Mouse (Mus musculus) cerebellum, postnatal 14 days (tissue): ENCODE data around the gene Trim44.

ENCODE experiments used
- DNase-seq, 2 experiments: peaks; one replicate each; pipeline ENCODE4 v3.0.0; 2021; ENCODE audit warnings: mixed read lengths in 2 of 2

Gene Trim44

GRCm38 (mm10) chr2:102407363-102408184, at the start of gene Trim44:
Trim44 (minus strand) TSS chr2:102407828.
- peak; percentile 32 to 38 for DNase-seq

- DNase-seq: no peak
Measured at GRCm38 (mm10) chr2:102455126-102455525, 47.5 kb upstream of the Trim44 start.

GRCm38 (mm10) chr2:102453447-102453846, 45.8 kb upstream of the Trim44 start:
- peak; percentile 14 to 39 for DNase-seq

- DNase-seq: peak; percentile 39 to 73
Measured at GRCm38 (mm10) chr2:102451671-102452549, 44.3 kb upstream of the Trim44 start, which contains the start of gene Fjx1. Fjx1 (minus strand) TSS chr2:102452499.

GRCm38 (mm10) chr2:102450761-102451670, 43.4 kb upstream of the Trim44 start:
- DNase-seq: peak; percentile 62 to 77

GRCm38 (mm10) chr2:102450248-102450760, 42.7 kb upstream of the Trim44 start:
- peak; percentile 77 to 82 for DNase-seq

GRCm38 (mm10) chr2:102449630-102450247, 42.1 kb upstream of the Trim44 start:
- peak; percentile 58 to 62 for DNase-seq

GRCm38 (mm10) chr2:102449056-102449455, 41.4 kb upstream of the Trim44 start:
- no peak for DNase-seq

- DNase-seq: no peak
Measured at GRCm38 (mm10) chr2:102447831-102448230, 40.2 kb upstream of the Trim44 start.

GRCm38 (mm10) chr2:102446851-102447250, 39.2 kb upstream of the Trim44 start:
- no peak for DNase-seq

GRCm38 (mm10) chr2:102437357-102438030, 29.9 kb upstream of the Trim44 start:
- no peak for DNase-seq

- DNase-seq: no peak
Measured at GRCm38 (mm10) chr2:102433879-102434278, 26.3 kb upstream of the Trim44 start.

GRCm38 (mm10) chr2:102431084-102431483, 23.5 kb upstream of the Trim44 start:
- no peak for DNase-seq

- no peak for DNase-seq
Measured at GRCm38 (mm10) chr2:102427974-102428373, 20.3 kb upstream of the Trim44 start.

- DNase-seq: no peak
Measured at GRCm38 (mm10) chr2:102426434-102426833, 18.8 kb upstream of the Trim44 start.

GRCm38 (mm10) chr2:102416149-102416743, 8.6 kb upstream of the Trim44 start:
- peak; percentile 33 to 38 for DNase-seq

- no peak for DNase-seq
Measured at GRCm38 (mm10) chr2:102412738-102413137, 5.1 kb upstream of the Trim44 start.

GRCm38 (mm10) chr2:102410615-102411014, 3.0 kb upstream of the Trim44 start:
- DNase-seq: no peak

GRCm38 (mm10) chr2:102409741-102410140, 2.1 kb upstream of the Trim44 start:
- no peak for DNase-seq
